Mouse (Mus musculus) erythroblast, adult 5-6 weeks (primary cell): ENCODE data around the gene Chchd10. TPM values are rescaled to one million over a fixed set of nuclear protein-coding genes. Genes with fewer than 3 reads are reported as not detected.
A peak's percentile ranks its signal among the peaks of the same experiment; 100 is the strongest.

Experiments used
- ATAC-seq: replicated peaks from 2 replicates; pipeline ENCODE4 v1.8.0; 2016; ENCODE audit warnings: moderate number of reproducible peaks, mild to moderate bottlenecking, moderate TSS enrichment, inconsistent platforms; ENCODE audit not compliant: poor library complexity, low FRiP score, severe bottlenecking
- total RNA-seq, 2 experiments: library from RNA; stranded (forward) in 1 of 2; stranded (reverse) in 1 of 2; fragments of 150-400 nt in 1 of 2; fragments of 200-764, 138-1000 nt in 1 of 2; gene quantifications; 2 replicates each; pipeline versions ENCODE4 v1.2.3 to v1.2.4; 2015 to 2017; ENCODE audit warnings: low replicate concordance in 2 of 2

Gene Chchd10
- total RNA-seq, 2 experiments from 2014 or later: 27.2 to 46.5 TPM

DNA sequence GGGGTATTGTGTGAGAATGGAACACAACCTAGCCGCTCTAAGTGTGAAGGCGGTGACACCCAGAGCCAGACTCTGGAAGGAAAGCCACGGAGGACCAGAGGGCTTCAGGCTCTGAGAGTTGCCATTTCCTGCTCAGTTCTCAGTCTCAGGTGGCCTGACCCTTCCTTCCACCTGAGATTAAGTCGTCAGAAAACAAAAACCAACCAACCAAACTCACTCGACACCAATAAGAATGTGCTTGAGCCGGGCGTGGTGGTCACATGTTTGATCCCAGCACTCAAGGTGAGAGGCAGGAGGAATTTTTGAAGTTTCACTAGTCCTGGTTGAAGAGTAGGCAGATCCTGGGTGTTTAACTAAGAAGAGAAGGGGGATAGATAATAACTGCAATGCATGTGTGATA is 13.0 kb downstream of the Chchd10 start:
- ATAC-seq: no peak

DNA sequence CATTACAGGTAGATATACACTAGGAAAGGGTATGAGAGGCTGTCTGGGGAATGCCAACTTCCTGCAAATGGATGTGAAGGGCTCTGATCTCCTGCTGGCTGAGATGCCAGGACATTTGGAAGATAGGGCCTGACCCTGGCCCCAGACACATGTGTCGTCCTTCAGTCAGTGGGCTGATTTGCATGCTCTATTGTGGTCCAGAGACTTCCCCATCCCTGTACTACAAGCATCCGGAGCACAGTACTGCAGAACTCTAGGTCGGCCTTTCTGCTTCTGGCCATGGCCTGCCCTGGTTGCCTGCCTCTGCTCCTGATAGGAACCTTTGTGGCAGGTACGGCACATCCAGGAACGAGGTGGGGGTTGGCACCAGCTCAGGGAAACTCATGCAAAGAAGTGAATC is 15.1 kb downstream of the Chchd10 start:
- no peak for ATAC-seq

DNA sequence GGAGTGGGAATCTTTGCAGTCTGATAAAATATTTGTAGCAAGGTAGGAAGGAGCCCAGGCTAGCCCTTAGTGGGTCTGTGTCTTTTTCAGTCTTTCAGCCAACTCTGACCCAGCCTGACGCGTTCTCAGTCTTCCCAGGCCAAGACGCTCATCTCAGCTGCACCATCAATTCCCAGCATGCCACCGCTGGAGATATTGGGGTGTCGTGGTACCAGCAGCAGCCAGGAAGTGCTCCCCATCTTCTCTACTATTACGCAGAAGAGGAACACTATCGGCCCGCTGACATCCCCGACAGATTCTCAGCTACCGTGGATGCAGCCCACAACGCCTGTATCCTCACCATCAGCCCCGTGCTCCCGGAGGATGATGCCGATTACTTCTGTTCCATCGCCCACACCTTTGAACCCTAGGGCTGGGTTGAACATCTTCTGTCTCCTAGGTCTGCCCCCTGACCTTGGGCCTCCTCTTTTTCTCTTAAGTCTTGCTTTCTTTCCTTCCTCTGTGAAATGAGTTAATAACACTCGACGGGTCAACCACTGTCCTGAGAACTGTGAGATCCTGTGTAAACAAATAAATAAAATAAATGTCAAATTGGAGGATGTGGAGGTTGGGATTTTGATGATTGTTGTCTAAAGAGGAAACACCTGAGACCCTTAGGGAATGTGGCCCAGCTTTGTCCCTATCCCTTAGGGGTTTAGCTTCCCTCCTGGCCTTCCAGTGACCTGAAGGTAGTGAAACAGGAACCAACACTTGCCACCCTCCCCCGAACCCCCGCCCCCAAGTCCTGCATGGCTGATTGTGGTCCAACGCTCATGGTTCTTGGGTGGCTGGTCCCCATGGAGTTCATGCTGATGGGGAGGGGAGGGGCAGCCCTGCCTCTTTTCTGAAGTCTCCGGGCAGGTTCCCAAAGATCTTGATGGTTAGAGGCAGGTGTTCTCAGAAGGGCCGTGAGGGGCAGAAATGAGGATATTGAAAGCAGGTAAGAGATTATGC is 16.4 kb downstream of the Chchd10 start:
- no peak for ATAC-seq

DNA sequence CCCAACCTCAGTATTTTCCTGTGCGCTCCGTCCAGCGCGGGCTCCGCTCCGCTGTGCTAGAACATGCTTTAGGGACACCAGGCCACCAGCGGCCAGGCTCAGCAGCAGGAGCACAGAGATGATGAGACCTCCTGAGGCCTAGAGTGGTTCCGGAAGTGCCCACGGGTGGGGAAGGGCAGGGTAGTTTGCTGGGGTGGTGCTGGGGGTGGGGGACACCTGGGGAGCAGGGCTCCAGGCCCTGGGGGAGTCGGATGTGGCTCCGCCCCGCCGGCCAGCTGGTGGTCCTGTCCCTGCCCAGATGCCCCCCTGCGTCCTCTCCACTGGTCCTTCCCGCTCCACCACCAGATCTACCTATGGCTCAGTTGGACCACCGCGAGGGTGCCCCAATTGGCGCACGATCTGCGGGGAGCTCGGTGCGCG is 17.9 kb downstream of the Chchd10 start:
- ATAC-seq: no peak

DNA sequence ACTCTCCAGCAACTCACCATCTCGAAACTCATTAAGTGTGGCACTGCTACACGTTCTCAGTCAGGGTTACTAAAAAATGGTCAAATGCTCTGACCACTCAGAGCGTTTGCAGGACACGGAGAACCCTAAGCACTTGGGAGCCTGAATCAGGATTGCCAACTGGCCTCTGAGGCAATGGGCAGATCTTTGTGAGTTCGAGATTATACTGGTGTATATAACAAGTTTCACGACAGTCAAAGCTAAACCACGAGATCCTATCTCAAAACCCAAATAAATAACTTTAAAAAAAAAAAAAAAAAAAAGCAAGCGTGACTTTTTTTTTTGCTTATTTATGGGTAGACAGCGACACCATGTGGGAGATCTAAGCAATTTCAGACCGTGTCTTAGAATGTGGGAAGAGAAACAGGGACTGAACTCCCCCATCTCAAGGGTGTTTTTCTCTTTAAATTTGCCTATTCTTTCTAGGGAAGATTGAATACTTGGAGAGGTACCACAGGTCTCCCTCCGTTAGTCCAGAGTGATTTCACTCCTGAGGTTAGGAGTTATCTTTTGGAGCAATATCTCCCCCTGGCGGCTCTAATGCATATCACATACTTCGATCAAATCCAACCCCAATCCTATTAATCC is 18.6 kb downstream of the Chchd10 start:
- peak; percentile 79 for ATAC-seq

DNA sequence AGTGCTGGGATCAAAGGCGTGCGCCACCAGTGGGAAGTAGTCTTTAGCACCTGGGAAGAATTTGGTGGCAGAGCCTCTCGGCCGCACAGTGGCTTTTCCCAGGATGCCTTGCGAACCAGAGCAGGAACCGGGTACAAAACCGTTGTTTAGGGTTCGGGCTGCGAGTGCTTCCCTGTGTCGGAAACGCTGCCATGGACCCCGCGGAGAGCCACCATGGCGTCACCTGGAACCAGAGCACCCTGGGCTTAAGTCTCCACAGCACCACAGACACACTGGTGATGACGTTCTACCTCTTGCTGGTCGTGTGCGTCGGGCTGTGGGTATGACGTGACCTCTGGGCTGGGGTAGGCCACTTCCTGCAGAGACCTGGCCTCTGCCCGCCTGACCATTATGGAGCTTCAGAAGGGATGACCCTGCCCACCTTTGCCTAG is 21.5 kb downstream of the Chchd10 start, which contains the start of gene Gm5134:
Gene Gm5134, plus strand, starts transcription at position 134 of the 431 bp plus-strand sequence.
- no peak for ATAC-seq

DNA sequence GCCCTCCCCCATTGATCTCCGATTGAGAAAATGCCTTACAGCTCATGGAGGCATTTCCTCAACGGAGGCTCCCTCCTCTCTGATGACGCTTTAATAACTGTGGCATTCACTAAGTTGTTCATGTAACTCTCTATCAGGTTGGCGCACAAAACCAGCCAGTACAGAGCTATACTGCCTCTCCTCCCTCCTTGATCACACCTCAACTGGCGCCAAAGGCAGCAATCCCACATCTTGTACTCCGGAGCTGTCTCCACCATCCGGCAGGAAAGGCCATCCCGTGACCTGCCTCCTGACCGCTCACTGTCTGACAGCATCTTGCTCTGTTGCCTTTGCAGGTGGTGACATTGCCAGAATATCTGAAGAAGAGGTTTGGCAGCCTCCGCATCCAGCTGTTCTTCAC is 40.9 kb downstream of the Chchd10 start:
- ATAC-seq: no peak

DNA sequence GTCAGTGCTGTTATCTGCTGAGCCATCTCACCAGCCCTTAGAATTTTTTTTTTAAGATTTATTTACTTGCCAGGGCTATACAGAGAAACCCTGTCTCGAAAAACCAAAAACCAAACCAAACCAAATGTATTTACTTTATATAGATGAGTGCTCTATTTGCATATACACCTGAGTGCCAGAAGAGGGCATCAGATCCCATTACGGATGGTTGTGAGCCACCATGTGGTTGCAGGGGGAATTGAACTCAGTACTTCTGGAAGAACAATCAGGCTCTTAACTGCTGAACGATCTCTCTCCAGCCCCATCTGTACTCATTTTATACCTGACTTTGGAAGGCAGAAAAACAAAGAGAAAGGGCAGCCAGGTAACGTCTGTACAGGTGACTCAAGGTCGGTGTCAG is 42.3 kb downstream of the Chchd10 start:
- 0 out of 2 replicates have a peak, but pooled peaks have one; percentile 24 for ATAC-seq

DNA sequence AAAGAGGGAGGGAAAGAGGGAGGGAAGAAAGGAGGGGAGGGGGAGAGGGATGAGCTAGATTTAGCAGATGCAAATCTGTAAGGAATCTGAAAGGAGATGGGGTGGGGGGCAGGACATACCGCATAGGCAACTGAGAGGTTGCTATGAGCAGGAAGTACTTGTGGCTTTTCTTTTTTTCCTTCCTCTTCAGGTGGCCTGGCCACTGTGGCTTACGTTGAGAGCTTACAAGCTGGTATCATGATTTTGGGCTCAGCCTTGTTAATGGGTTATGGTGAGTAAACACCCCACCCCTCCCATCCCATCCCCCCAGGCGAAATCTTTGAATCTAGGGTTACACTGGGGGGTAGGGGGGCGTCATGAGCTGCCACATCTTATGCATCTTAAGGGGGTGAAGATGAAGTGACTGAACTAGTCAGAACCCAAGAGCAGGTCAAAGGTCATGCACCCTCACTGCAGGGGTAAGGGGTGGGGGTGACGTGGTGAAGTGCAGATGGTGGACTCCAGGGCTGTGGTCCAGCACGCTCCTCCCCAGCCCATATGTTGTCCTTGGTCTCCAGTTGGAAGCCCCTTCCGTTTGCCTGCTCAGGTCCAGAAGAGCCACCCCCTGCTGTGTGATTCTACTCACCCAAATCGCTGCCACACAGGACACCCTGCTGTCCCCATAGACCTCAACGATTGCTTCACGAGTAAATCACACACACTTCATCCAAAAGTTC is 45.3 kb downstream of the Chchd10 start:
- ATAC-seq: no peak

DNA sequence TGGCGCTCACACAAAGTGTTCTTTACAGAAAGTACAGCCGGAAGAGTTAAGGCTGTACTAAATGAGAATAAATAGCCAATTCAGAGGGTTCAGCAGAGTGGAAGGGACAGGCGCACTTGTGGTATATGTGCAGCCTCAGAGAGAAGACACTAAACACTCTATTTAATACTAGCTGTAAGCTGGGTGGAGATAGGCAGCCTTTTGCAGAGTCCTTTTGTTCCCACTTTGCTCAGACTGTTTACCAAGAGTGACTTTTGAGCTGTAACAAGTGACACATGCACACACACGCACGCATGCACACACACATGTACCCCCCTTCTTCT is 45.9 kb downstream of the Chchd10 start:
- ATAC-seq: no peak

DNA sequence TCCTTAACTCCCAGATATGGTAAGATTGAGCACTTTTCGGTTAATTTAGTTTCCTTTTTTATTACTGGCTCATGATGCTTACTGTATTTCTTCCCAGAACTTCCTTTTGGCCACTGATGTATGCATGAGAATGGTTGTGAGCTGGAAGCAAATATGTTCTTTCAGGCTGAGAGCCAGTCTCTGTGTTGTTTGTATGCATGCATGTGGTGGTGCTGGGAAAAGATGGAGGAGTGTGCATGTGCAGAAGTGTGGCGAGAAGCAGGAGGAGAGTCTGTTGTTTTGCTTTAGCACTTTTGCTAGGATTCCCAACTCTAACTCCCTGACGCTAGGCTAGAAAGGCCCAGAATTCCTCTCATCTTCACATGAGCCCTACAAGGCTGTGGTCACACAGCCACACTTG is 46.5 kb downstream of the Chchd10 start:
- no peak for ATAC-seq

Other genes with a start within 250 kb of the Chchd10 start
- 133 and 187 TPM in 2 replicates for gene Cabin1, start 168.8 kb upstream of the Chchd10 start, total RNA-seq (2015; ENCODE audit: low replicate concordance)
- 246 and 264 TPM in 2 replicates for gene Cabin1, start 168.8 kb upstream of the Chchd10 start, total RNA-seq (2017; ENCODE audit: low replicate concordance)
- gene Ddt, start 159.7 kb upstream of the Chchd10 start, total RNA-seq (2015; ENCODE audit: low replicate concordance): 5.4 TPM in 1 of 2 replicates, not detected in the other
- 4.6 and 5.0 TPM in 2 replicates for gene Ddt, start 159.7 kb upstream of the Chchd10 start, total RNA-seq (2017; ENCODE audit: low replicate concordance)
- gene Gm20441, start 152.2 kb upstream of the Chchd10 start, total RNA-seq (2015; ENCODE audit: low replicate concordance): not detected in 2 replicates
- not detected in 2 replicates for gene Gm20441, start 152.2 kb upstream of the Chchd10 start, total RNA-seq (2017; ENCODE audit: low replicate concordance)
- 0.42 TPM in 1 of 2 replicates, not detected in the other for gene Gstt3, start 151.7 kb upstream of the Chchd10 start, total RNA-seq (2015; ENCODE audit: low replicate concordance)
- 0.51 TPM in 1 of 2 replicates, not detected in the other for gene Gstt3, start 151.7 kb upstream of the Chchd10 start, total RNA-seq (2017; ENCODE audit: low replicate concordance)
- gene Gstt1, start 134.5 kb upstream of the Chchd10 start, total RNA-seq (2015; ENCODE audit: low replicate concordance): 6.3 and 24.0 TPM in 2 replicates
- gene Gstt1, start 134.5 kb upstream of the Chchd10 start, total RNA-seq (2017; ENCODE audit: low replicate concordance): 4.1 and 6.8 TPM in 2 replicates
- not detected in 2 replicates for gene Gstt4, start 110.6 kb upstream of the Chchd10 start, total RNA-seq (2015; ENCODE audit: low replicate concordance)
- 0.84 TPM in 1 of 2 replicates, not detected in the other for gene Gstt4, start 110.6 kb upstream of the Chchd10 start, total RNA-seq (2017; ENCODE audit: low replicate concordance)
- 7.9 and 8.8 TPM in 2 replicates for gene Gstt2, start 95.7 kb upstream of the Chchd10 start, total RNA-seq (2015; ENCODE audit: low replicate concordance)
- 2.4 and 11.0 TPM in 2 replicates for gene Gstt2, start 95.7 kb upstream of the Chchd10 start, total RNA-seq (2017; ENCODE audit: low replicate concordance)
- gene Mif, start 72.9 kb upstream of the Chchd10 start, total RNA-seq (2015; ENCODE audit: low replicate concordance): 47.2 and 79.7 TPM in 2 replicates
- 48.1 and 65.8 TPM in 2 replicates for gene Mif, start 72.9 kb upstream of the Chchd10 start, total RNA-seq (2017; ENCODE audit: low replicate concordance)
- gene Derl3, start 39.7 kb upstream of the Chchd10 start, total RNA-seq (2015; ENCODE audit: low replicate concordance): 1.7 TPM in 1 of 2 replicates, not detected in the other
- not detected in 2 replicates for gene Derl3, start 39.7 kb upstream of the Chchd10 start, total RNA-seq (2017; ENCODE audit: low replicate concordance)
- 9.4 and 16.9 TPM in 2 replicates for gene Smarcb1, start 11.5 kb upstream of the Chchd10 start, total RNA-seq (2015; ENCODE audit: low replicate concordance)
- 15.7 and 16.7 TPM in 2 replicates for gene Smarcb1, start 11.5 kb upstream of the Chchd10 start, total RNA-seq (2017; ENCODE audit: low replicate concordance)
- gene Mmp11, start 3.4 kb downstream of the Chchd10 start, total RNA-seq (2015; ENCODE audit: low replicate concordance): not detected in 2 replicates
- 1.1 TPM in 1 of 2 replicates, not detected in the other for gene Mmp11, start 3.4 kb downstream of the Chchd10 start, total RNA-seq (2017; ENCODE audit: low replicate concordance)
- 91.3 and 110 TPM in 2 replicates for gene Gm867, start 7.5 kb downstream of the Chchd10 start, total RNA-seq (2015; ENCODE audit: low replicate concordance)
- 27.6 and 34.8 TPM in 2 replicates for gene Gm867, start 7.5 kb downstream of the Chchd10 start, total RNA-seq (2017; ENCODE audit: low replicate concordance)
- gene Vpreb3, start 9.9 kb downstream of the Chchd10 start, total RNA-seq (2015; ENCODE audit: low replicate concordance): not detected in 2 replicates
- not detected in 2 replicates for gene Vpreb3, start 9.9 kb downstream of the Chchd10 start, total RNA-seq (2017; ENCODE audit: low replicate concordance)
- not detected in 2 replicates for gene Gm5134, start 21.4 kb downstream of the Chchd10 start, total RNA-seq (2015; ENCODE audit: low replicate concordance)
- 1.3 TPM in 1 of 2 replicates, not detected in the other for gene Gm5134, start 21.4 kb downstream of the Chchd10 start, total RNA-seq (2017; ENCODE audit: low replicate concordance)
- gene Zfp280b, start 99.5 kb downstream of the Chchd10 start, total RNA-seq (2015; ENCODE audit: low replicate concordance): 0.63 and 2.7 TPM in 2 replicates
- 1.8 and 2.2 TPM in 2 replicates for gene Zfp280b, start 99.5 kb downstream of the Chchd10 start, total RNA-seq (2017; ENCODE audit: low replicate concordance)
- not detected in 2 replicates for gene Slc5a4b, start 177.8 kb downstream of the Chchd10 start, total RNA-seq (2015; ENCODE audit: low replicate concordance)
- 0.51 TPM in 1 of 2 replicates, not detected in the other for gene Slc5a4b, start 177.8 kb downstream of the Chchd10 start, total RNA-seq (2017; ENCODE audit: low replicate concordance)
- gene Slc5a4a, start 214.3 kb downstream of the Chchd10 start, total RNA-seq (2015; ENCODE audit: low replicate concordance): not detected in 2 replicates
- gene Slc5a4a, start 214.3 kb downstream of the Chchd10 start, total RNA-seq (2017; ENCODE audit: low replicate concordance): not detected in 2 replicates